Mouse (Mus musculus) MEL (cell line): ENCODE measurements around the gene Syt6. TPM values are rescaled to one million over a fixed set of nuclear protein-coding genes. Genes with fewer than 3 reads are reported as not detected.
A peak's percentile ranks its signal among the peaks of the same experiment; 100 is the strongest.

ENCODE experiments used
- DNase-seq: peaks from one replicate; pipeline ENCODE4 v3.0.0; 2011; ENCODE audit warnings: low read depth, low spot score
- H3K27ac ChIP-seq: 2 replicates; pipeline ENCODE4 v1.5.1; 2012; ENCODE audit warnings: low read depth, mild to moderate bottlenecking, control low read depth, low read length, moderate library complexity; ENCODE audit not compliant: control insufficient read depth
- H3K27me3 ChIP-seq, 2 experiments: fragments of 150-350 bp in 1 of 2; sonication (generic) in 1 of 2; 2 replicates each; pipeline ENCODE4 v1.6.1; 2012; ENCODE audit warnings: low read length in 2 of 2, mild to moderate bottlenecking in 2 of 2, improper control_type of control experiment in 1 of 2, moderate library complexity in 1 of 2; ENCODE audit not compliant: insufficient read depth in 2 of 2, control insufficient read depth in 1 of 2
- H3K36me3 ChIP-seq, 2 experiments: 2 replicates each; pipeline ENCODE4 v1.6.1; 2012 to 2014; ENCODE audit warnings: low read length in 2 of 2, improper control_type of control experiment in 1 of 2, inconsistent platforms in 1 of 2, mild to moderate bottlenecking in 1 of 2; ENCODE audit not compliant: insufficient read depth in 2 of 2, control insufficient read depth in 1 of 2
- H3K4me1 ChIP-seq, 2 experiments: fragments of 150-350 bp in 1 of 2; sonication (generic) in 1 of 2; 2 replicates each; pipeline ENCODE4 v1.6.1; 2012; ENCODE audit warnings: low read length in 2 of 2, improper control_type of control experiment in 1 of 2, mild to moderate bottlenecking in 1 of 2; ENCODE audit not compliant: insufficient read depth in 2 of 2, control insufficient read depth in 1 of 2
- H3K4me3 ChIP-seq, 2 experiments: fragments of 150-350 bp in 1 of 2; sonication (generic) in 1 of 2; 2 replicates each; pipeline ENCODE4 v1.5.1; 2012; ENCODE audit warnings: low read depth in 2 of 2, low read length in 2 of 2, mild to moderate bottlenecking in 2 of 2, moderate library complexity in 2 of 2, control low read depth in 1 of 2, improper control_type of control experiment in 1 of 2; ENCODE audit not compliant: control insufficient read depth in 1 of 2, insufficient read depth in 1 of 2
- H3K79me2 ChIP-seq: 2 replicates; pipeline ENCODE4 v1.6.1; 2012; ENCODE audit warnings: mild to moderate bottlenecking, low read length, moderate library complexity; ENCODE audit not compliant: control insufficient read depth, poor library complexity, insufficient read depth
- H3K9ac ChIP-seq: 2 replicates; pipeline ENCODE4 v1.6.1; 2012; ENCODE audit warnings: low read depth, mild to moderate bottlenecking, control low read depth, low read length, moderate library complexity; ENCODE audit not compliant: control insufficient read depth, poor library complexity, severe bottlenecking
- H3K9me3 ChIP-seq: fragments of 150-350 bp; sonication (generic); replicated peaks from 2 replicates; pipeline ENCODE4 v1.6.1; 2012; ENCODE audit warnings: mild to moderate bottlenecking, low read length, improper control_type of control experiment, moderate library complexity; ENCODE audit not compliant: insufficient read depth
- BHLHE40 ChIP-seq: IDR thresholded peaks from 2 replicates; pipeline ENCODE4 v1.6.1; 2012; ENCODE audit warnings: low read depth, mild to moderate bottlenecking, inconsistent platforms, low read length, improper control_type of control experiment, borderline replicate concordance
- CHD2 ChIP-seq: IDR thresholded peaks from 2 replicates; pipeline ENCODE4 v1.6.1; 2011; ENCODE audit warnings: low read length, improper control_type of control experiment
- CTCF ChIP-seq, 3 experiments: IDR thresholded peaks in 2 of 3; conservative IDR thresholded peaks in 1 of 3; 2 replicates each; pipeline ENCODE4 v1.5.1; 2011 to 2012; ENCODE audit warnings: low read length in 3 of 3, low read depth in 2 of 3, mild to moderate bottlenecking in 2 of 3, improper control_type of control experiment in 1 of 3, inconsistent platforms in 1 of 3, mixed read lengths in 1 of 3, moderate library complexity in 1 of 3; ENCODE audit not compliant: control insufficient read depth in 1 of 3, insufficient read depth in 1 of 3, poor library complexity in 1 of 3, severe bottlenecking in 1 of 3
- ELF1 ChIP-seq: IDR thresholded peaks from 2 replicates; pipeline ENCODE4 v1.6.1; 2014; ENCODE audit warnings: low read depth, mild to moderate bottlenecking, inconsistent platforms, low read length, improper control_type of control experiment, moderate library complexity
- EP300 ChIP-seq, 2 experiments: IDR thresholded peaks; 2 replicates each; pipeline ENCODE4 v1.6.1; 2011; ENCODE audit warnings: improper control_type of control experiment in 2 of 2, low read length in 2 of 2, low read depth in 1 of 2, mild to moderate bottlenecking in 1 of 2
- ETS1 ChIP-seq: IDR thresholded peaks from 2 replicates; pipeline ENCODE4 v1.6.1; 2012; ENCODE audit warnings: low read depth, mild to moderate bottlenecking, inconsistent platforms, low read length, improper control_type of control experiment, moderate library complexity
- GABPA ChIP-seq: IDR thresholded peaks from 2 replicates; pipeline ENCODE4 v1.6.1; 2012; ENCODE audit warnings: low read depth, mild to moderate bottlenecking, inconsistent platforms, low read length, improper control_type of control experiment, moderate library complexity
- GATA1 ChIP-seq: IDR thresholded peaks from 2 replicates; pipeline ENCODE4 v1.6.1; 2011; ENCODE audit warnings: low read depth, low read length, improper control_type of control experiment
- JUND ChIP-seq: IDR thresholded peaks from 2 replicates; pipeline ENCODE4 v1.6.1; 2011; ENCODE audit warnings: low read depth, mild to moderate bottlenecking, improper control_type of control experiment, low read length
- KAT2A ChIP-seq: conservative IDR thresholded peaks from 2 replicates; pipeline ENCODE4 v1.6.1; 2012; ENCODE audit warnings: low read depth, low read length, improper control_type of control experiment, inconsistent platforms
- MAX ChIP-seq: IDR thresholded peaks from 2 replicates; pipeline ENCODE4 v1.6.1; 2011; ENCODE audit warnings: low read length, improper control_type of control experiment
- MEF2A ChIP-seq: IDR thresholded peaks from 2 replicates; pipeline ENCODE4 v1.6.1; 2014; ENCODE audit warnings: low read depth, mild to moderate bottlenecking, inconsistent platforms, low read length, improper control_type of control experiment; ENCODE audit not compliant: poor library complexity, insufficient replicate concordance, severe bottlenecking; ENCODE audit errors: extremely low read depth
- MXI1 ChIP-seq: IDR thresholded peaks from 2 replicates; pipeline ENCODE4 v1.6.1; 2011; ENCODE audit warnings: mild to moderate bottlenecking, low read depth, low read length, improper control_type of control experiment
- MYB ChIP-seq: IDR thresholded peaks from 2 replicates; pipeline ENCODE4 v1.6.1; 2011; ENCODE audit warnings: mild to moderate bottlenecking, low read depth, low read length, improper control_type of control experiment
- MYC ChIP-seq: IDR thresholded peaks from 2 replicates; pipeline ENCODE4 v1.6.1; 2011; ENCODE audit warnings: low read depth, mild to moderate bottlenecking, low read length, improper control_type of control experiment, moderate library complexity
- POLR2AphosphoS5 ChIP-seq: IDR thresholded peaks from 2 replicates; pipeline ENCODE4 v1.6.1; 2012; ENCODE audit warnings: low read depth, borderline replicate concordance, mild to moderate bottlenecking, inconsistent platforms, low read length, moderate library complexity, mixed read lengths
- RAD21 ChIP-seq: IDR thresholded peaks from 2 replicates; pipeline ENCODE4 v1.6.1; 2011; ENCODE audit warnings: mild to moderate bottlenecking, low read depth, low read length, improper control_type of control experiment
- RCOR1 ChIP-seq: IDR thresholded peaks from 2 replicates; pipeline ENCODE4 v1.6.1; 2012; ENCODE audit warnings: low read depth, mild to moderate bottlenecking, inconsistent platforms, low read length, improper control_type of control experiment
- SIN3A ChIP-seq: IDR thresholded peaks from 2 replicates; pipeline ENCODE4 v1.6.1; 2012; ENCODE audit warnings: low read length, improper control_type of control experiment, inconsistent platforms
- SMC3 ChIP-seq: IDR thresholded peaks from 2 replicates; pipeline ENCODE4 v1.6.1; 2011; ENCODE audit warnings: low read depth, low read length, improper control_type of control experiment
- TAL1 ChIP-seq: IDR thresholded peaks from 2 replicates; pipeline ENCODE4 v1.6.1; 2012; ENCODE audit warnings: mild to moderate bottlenecking, inconsistent platforms, low read length, moderate library complexity, mixed read lengths
- TBP ChIP-seq: IDR thresholded peaks from 2 replicates; pipeline ENCODE4 v1.8.0; 2011; ENCODE audit warnings: low read depth, low read length, improper control_type of control experiment
- TCF12 ChIP-seq: IDR thresholded peaks from 2 replicates; pipeline ENCODE4 v1.6.1; 2014; ENCODE audit warnings: low read depth, mild to moderate bottlenecking, inconsistent platforms, low read length, improper control_type of control experiment, moderate library complexity
- USF1 ChIP-seq: IDR thresholded peaks from 2 replicates; pipeline ENCODE4 v1.6.1; 2014; ENCODE audit warnings: low read depth, mild to moderate bottlenecking, inconsistent platforms, low read length, improper control_type of control experiment, moderate library complexity
- USF2 ChIP-seq, 2 experiments: IDR thresholded peaks; 2 replicates each; pipeline ENCODE4 v1.6.1; 2011 to 2012; ENCODE audit warnings: improper control_type of control experiment in 2 of 2, low read length in 2 of 2, borderline replicate concordance in 1 of 2, inconsistent platforms in 1 of 2, low read depth in 1 of 2, mild to moderate bottlenecking in 1 of 2; ENCODE audit not compliant: insufficient read depth in 1 of 2
- ZC3H11A ChIP-seq: IDR thresholded peaks from 2 replicates; pipeline ENCODE4 v1.6.1; 2012; ENCODE audit warnings: low read depth, mild to moderate bottlenecking, inconsistent platforms, low read length, improper control_type of control experiment
- ZMIZ1 ChIP-seq: IDR thresholded peaks from 2 replicates; pipeline ENCODE4 v1.6.1; 2012; ENCODE audit warnings: low read depth, mild to moderate bottlenecking, inconsistent platforms, low read length, improper control_type of control experiment, moderate library complexity
- ZNF384 ChIP-seq: IDR thresholded peaks from 2 replicates; pipeline ENCODE4 v1.6.1; 2012; ENCODE audit warnings: low read depth, mild to moderate bottlenecking, inconsistent platforms, low read length, improper control_type of control experiment
- polyA plus RNA-seq, 2 experiments: library from polyadenylated mRNA; stranded (reverse) in 1 of 2; unstranded in 1 of 2; fragments of >175 nt in 1 of 2; fragments of >200 nt in 1 of 2; gene quantifications; 2 replicates each; pipeline versions ENCODE4 v1.2.1 to v1.2.4; 2012; ENCODE audit warnings: low replicate concordance in 2 of 2, low read depth in 1 of 2; ENCODE audit not compliant: insufficient read length in 2 of 2, insufficient read depth in 1 of 2, missing spikeins in 1 of 2
- total RNA-seq: library from RNA; depleted of rRNA; stranded (reverse); fragments of 300-350 nt; gene quantifications from 2 replicates; pipeline ENCODE4 v1.2.3, GENCODE M21; 2012

Gene Syt6
- total and polyA plus RNA-seq, 3 experiments, result 0.04 TPM; not detected in 2

DNA sequence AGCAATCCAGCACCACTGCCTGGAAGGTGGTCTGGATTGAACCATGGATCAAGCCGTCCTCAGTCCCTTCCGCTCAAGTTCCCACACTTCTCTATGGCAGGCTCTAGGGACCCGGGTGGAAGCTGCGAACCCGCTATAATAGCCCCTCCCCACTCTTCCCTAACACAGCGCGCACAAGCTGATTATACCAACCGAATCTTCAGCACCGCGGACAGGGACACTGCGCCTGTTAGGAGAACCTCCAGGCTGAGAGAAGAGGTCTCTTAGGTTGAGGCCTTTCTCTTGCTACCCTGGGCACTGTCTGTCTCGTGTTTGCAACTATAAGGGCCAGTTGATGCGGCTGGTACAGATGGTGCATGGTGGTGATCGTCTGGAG, 1.3 kb upstream of the Syt6 start:
- Histone ChIP-seq H3K27ac (no peak overlapping the region), H3K4me3 (no peak overlapping the region), H3K4me1 (no peaks in the 10 kb centered on the region), H3K36me3 (no peaks in the 10 kb centered on the region), H3K9ac (no peak overlapping the region), H3K79me2 (no peaks in the 10 kb centered on the region), H3K27me3 (no peaks in the 10 kb centered on the region), H3K9me3 (no peaks in the 10 kb centered on the region)
- peak; percentile 35 for DNase-seq
- TF ChIP-seq MYC (no peak), POLR2AphosphoS5 (no peak), TBP (no peak), MEF2A (no peak), MXI1 (no peak), GATA1 (no peak), ZC3H11A (no peak), USF1 (no peak), ZNF384 (no peak), BHLHE40 (no peak), MAX (no peak), RAD21 (no peak), CTCF (IDR thresholded peaks at IDR 0.05 in 2 of 3, conservative IDR thresholded peaks at IDR 0.05 in 1 of 3; ENCODE audit: control insufficient read depth in 1 of 3, insufficient read depth in 1 of 3, low read depth in 2 of 3, low read length in 3 of 3, poor library complexity in 1 of 3, severe bottlenecking in 1 of 3) (no peak)

DNA sequence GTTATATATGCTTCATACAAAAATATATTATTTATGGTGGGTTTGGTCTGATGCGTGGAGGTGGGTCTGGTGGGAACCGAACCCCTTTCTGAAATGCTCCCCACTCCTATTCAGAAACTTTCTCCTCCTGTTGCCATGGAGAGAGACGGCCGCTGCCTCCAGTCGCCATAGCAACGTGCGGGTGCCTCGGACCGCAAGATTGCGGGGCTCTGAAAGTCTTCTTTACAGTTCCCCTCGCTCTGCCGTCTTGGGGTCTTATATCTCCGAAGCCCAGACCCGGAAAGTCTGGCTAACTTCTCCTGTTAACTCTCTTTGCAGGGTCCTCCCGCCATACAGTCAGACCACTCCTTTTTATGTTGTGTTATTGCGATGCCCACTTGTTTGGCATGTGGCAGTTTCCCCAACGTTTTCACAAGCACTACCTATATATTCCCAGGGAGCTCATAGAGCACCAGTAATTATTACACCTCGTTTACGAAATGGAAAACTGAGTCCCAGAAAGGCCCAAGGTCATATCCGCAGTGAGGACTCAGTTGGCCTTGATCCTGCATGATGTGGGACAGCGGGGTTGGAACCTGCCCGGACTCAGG, 370 bp upstream of the Syt6 start:
- Histone ChIP-seq H3K27me3 (no peaks in the 10 kb centered on the region), H3K27ac (no peak overlapping the region), H3K79me2 (no peaks in the 10 kb centered on the region), H3K4me3 (no peak overlapping the region), H3K36me3 (no peaks in the 10 kb centered on the region), H3K4me1 (no peaks in the 10 kb centered on the region), H3K9me3 (no peaks in the 10 kb centered on the region), H3K9ac (no peak overlapping the region)
- DNase-seq, result no peak
- TF ChIP-seq ELF1, result no peak
- no peak for TF ChIP-seq CTCF (IDR thresholded peaks at IDR 0.05 in 2 of 3, conservative IDR thresholded peaks at IDR 0.05 in 1 of 3; ENCODE audit: control insufficient read depth in 1 of 3, insufficient read depth in 1 of 3, low read depth in 2 of 3, low read length in 3 of 3, poor library complexity in 1 of 3, severe bottlenecking in 1 of 3)
- no peak for TF ChIP-seq ZMIZ1
- TF ChIP-seq GABPA, result no peak
- TF ChIP-seq TAL1, result no peak
- TF ChIP-seq TCF12, result no peak
- no peak for TF ChIP-seq ETS1
- no peak for TF ChIP-seq KAT2A
- no peak for TF ChIP-seq CHD2
- no peak for TF ChIP-seq SIN3A
- TF ChIP-seq JUND, result no peak
- TF ChIP-seq USF2 (IDR thresholded peaks at IDR 0.05; ENCODE audit: borderline replicate concordance in 1 of 2, insufficient read depth in 1 of 2, low read depth in 1 of 2, low read length in 2 of 2), result no peak
- no peak for TF ChIP-seq MYB
- TF ChIP-seq RCOR1, result no peak
- TF ChIP-seq SMC3, result no peak
- TF ChIP-seq RAD21, result no peak
- TF ChIP-seq EP300 (IDR thresholded peaks at IDR 0.05; ENCODE audit: low read depth in 1 of 2, low read length in 2 of 2), result no peak
